16 mouse cellular contexts compared by ENCODE assay signal in genomic region chr1:191894857-191895256, GRCm38 (mm10). TPM values are rescaled to one million over a fixed set of nuclear protein-coding genes. Genes with fewer than 3 reads are reported as not detected.
A peak's percentile ranks its signal among the peaks of the same experiment; 100 is the strongest.
DNase-seq lines count a peak whose midpoint lies in the region; ATAC-seq and TF ChIP-seq lines count a peak whose summit lies in the region.
"Had no signal": no experiment of that assay in that cellular context is flagged by ENCODE, and none has a peak within 500 bp of the region (broad histone marks: within the 10 kb centered on the region; RNA-seq: fewer than 3 reads in every experiment).

No protein-coding gene starts in this region.

- H3K79me2 ChIP-seq in MEL (ENCODE audit: control insufficient read depth, insufficient read depth, low read length, poor library complexity) (no peaks in the 10 kb centered on the region), macrophage (ENCODE audit: inconsistent target) (no peaks in the 10 kb centered on the region)

- 0 out of 4 replicates have a peak, but pooled peaks of 1 of the 2 experiments have one; percentile 3 for TF ChIP-seq EP300 in MEL (IDR thresholded peaks at IDR 0.05; ENCODE audit: low read depth in 1 of 2, low read length in 2 of 2)
- no peak for TF ChIP-seq EP300 in lung, postnatal 0 days (IDR thresholded peaks at IDR 0.05)

- H3K9me3 ChIP-seq in MEL (replicated peaks; ENCODE audit: insufficient read depth, low read length): no peaks in the 10 kb centered on the region
- H3K9me3 ChIP-seq in forebrain, embryonic 10.5 days: no peaks in the 10 kb centered on the region
- no peaks in the 10 kb centered on the region for H3K9me3 ChIP-seq in lung, postnatal 0 days (ENCODE audit: low read length)
- H3K9me3 ChIP-seq: heart, embryonic 10.5 days; neural tube, embryonic 12.5 days had no signal

- DNase-seq in frontal cortex, postnatal 36 days (ENCODE audit: low spot score in 2 of 2): no peak
- DNase-seq in layer of hippocampus, adult 2 months (ENCODE audit: low spot score in 2 of 2): no peak
- DNase-seq in layer of hippocampus, postnatal 36 days: no peak
- no peak for DNase-seq in MEL (ENCODE audit: low read depth, low spot score)
- DNase-seq in forebrain, embryonic 10.5 days (ENCODE audit: extremely low spot score, low spot score): no peak
- no peak for DNase-seq in lung, postnatal 0 days (ENCODE audit: low spot score)
- DNase-seq: cerebellum, adult 18-20 months; cerebellum, postnatal 36 days; kidney, adult 18-20 months; kidney, postnatal 14 days; thymus, postnatal 14 days had no signal

- 46% methylated on average over 9 of the region's 9 CpGs for WGBS in macrophage (ENCODE audit: missing documents)
- 93% methylated on average over 9 of the region's 9 CpGs for WGBS in forebrain, embryonic 10.5 days
- 80% methylated on average over 9 of the region's 9 CpGs for WGBS in lung, postnatal 0 days

- TF ChIP-seq RAD21 in MEL (IDR thresholded peaks at IDR 0.05; ENCODE audit: low read depth, low read length): no peak

- ATAC-seq in frontal cortex, adult (ENCODE audit: low TSS enrichment): 0 out of 2 replicates have a peak, but pooled peaks have one; percentile 14
- ATAC-seq in lung, postnatal 0 days: no peak
- ATAC-seq: hindbrain, embryonic 16.5 days had no signal

- H3K4me3 ChIP-seq in layer of hippocampus, adult 2 months: peak overlapping the region; percentile 27; the same call in 1 of the 2 replicates
- peak overlapping the region; percentile 31 to 51; a peak in 3 of 4 replicates for H3K4me3 ChIP-seq in MEL (ENCODE audit: control insufficient read depth in 1 of 2, insufficient read depth in 1 of 2, low read depth in 2 of 2, low read length in 2 of 2)
- H3K4me3 ChIP-seq in macrophage (ENCODE audit: inconsistent target): no peak overlapping the region
- H3K4me3 ChIP-seq in forebrain, embryonic 10.5 days: no peak overlapping the region
- H3K4me3 ChIP-seq in lung, postnatal 0 days (ENCODE audit: low read depth, low read length): no peak overlapping the region
- H3K4me3 ChIP-seq: heart, embryonic 10.5 days; neural tube, embryonic 12.5 days had no signal

- H3K27ac ChIP-seq in layer of hippocampus, adult 2 months: peak overlapping the region; percentile 75
- no peak overlapping the region for H3K27ac ChIP-seq in MEL (ENCODE audit: control insufficient read depth, low read depth, low read length)
- peak overlapping the region; percentile 42 for H3K27ac ChIP-seq in macrophage
- H3K27ac ChIP-seq in forebrain, embryonic 10.5 days: no peak overlapping the region
- H3K27ac ChIP-seq in lung, postnatal 0 days (ENCODE audit: low read length): no peak overlapping the region
- H3K27ac ChIP-seq: heart, embryonic 10.5 days; neural tube, embryonic 12.5 days had no signal

- TF ChIP-seq CTCF in layer of hippocampus, adult 2 months (conservative IDR thresholded peaks at IDR 0.05): no peak
- no peak for TF ChIP-seq CTCF in MEL (IDR thresholded peaks at IDR 0.05 in 2 of 3, conservative IDR thresholded peaks at IDR 0.05 in 1 of 3; ENCODE audit: control insufficient read depth in 1 of 3, insufficient read depth in 1 of 3, low read depth in 2 of 3, low read length in 3 of 3, poor library complexity in 1 of 3, severe bottlenecking in 1 of 3)
- no peak for TF ChIP-seq CTCF in lung, postnatal 0 days (IDR thresholded peaks at IDR 0.05)

- H3K4me1 ChIP-seq in MEL (ENCODE audit: control insufficient read depth in 1 of 2, insufficient read depth in 2 of 2, low read length in 2 of 2): peaks cover 0 to 7% of the 10 kb centered on the region in 2 experiments; a peak in 1 of 4 replicates
- H3K4me1 ChIP-seq in forebrain, embryonic 10.5 days: peaks cover 10% of the 10 kb centered on the region
- no peaks in the 10 kb centered on the region for H3K4me1 ChIP-seq in lung, postnatal 0 days (ENCODE audit: insufficient read depth, low read depth, low read length)
- H3K4me1 ChIP-seq: neural tube, embryonic 12.5 days had no signal

- no peak overlapping the region for H3K4me2 ChIP-seq in lung, postnatal 0 days (replicated peaks; ENCODE audit: low read depth, low read length)
- H3K4me2 ChIP-seq: neural tube, embryonic 12.5 days had no signal

- H3K9ac ChIP-seq in MEL (ENCODE audit: control insufficient read depth, low read depth, low read length, poor library complexity, severe bottlenecking): peak overlapping the region; percentile 33; the same call in 1 of the 2 replicates
- H3K9ac ChIP-seq in lung, postnatal 0 days (replicated peaks; ENCODE audit: low read depth): no peak overlapping the region
- H3K9ac ChIP-seq: neural tube, embryonic 12.5 days had no signal

- TF ChIP-seq POLR2A in MEL (IDR thresholded peaks at IDR 0.05; ENCODE audit: control insufficient read depth in 1 of 2, insufficient read depth in 1 of 2, low read depth in 1 of 2, low read length in 2 of 2, poor library complexity in 1 of 2): no peak

- H3K36me3 ChIP-seq in MEL (ENCODE audit: control insufficient read depth in 1 of 2, insufficient read depth in 2 of 2, low read length in 2 of 2) (no peaks in the 10 kb centered on the region), macrophage (ENCODE audit: inconsistent target) (no peaks in the 10 kb centered on the region)
- H3K36me3 ChIP-seq in forebrain, embryonic 10.5 days (replicated peaks): no peaks in the 10 kb centered on the region
- no peaks in the 10 kb centered on the region for H3K36me3 ChIP-seq in lung, postnatal 0 days (ENCODE audit: insufficient read depth, low read length)
- H3K36me3 ChIP-seq: heart, embryonic 10.5 days; neural tube, embryonic 12.5 days had no signal

- H3K27me3 ChIP-seq in MEL (ENCODE audit: control insufficient read depth in 1 of 2, insufficient read depth in 2 of 2, low read length in 2 of 2): no peaks in the 10 kb centered on the region
- H3K27me3 ChIP-seq in forebrain, embryonic 10.5 days (ENCODE audit: poor library complexity, severe bottlenecking): no peaks in the 10 kb centered on the region
- no peaks in the 10 kb centered on the region for H3K27me3 ChIP-seq in lung, postnatal 0 days (replicated peaks; ENCODE audit: insufficient read depth, low read length)
- H3K27me3 ChIP-seq: neural tube, embryonic 12.5 days had no signal

TF ChIP-seq in MEL, 35 proteins besides CTCF, POLR2A, EP300 and RAD21:
- no peak for TF ChIP-seq POLR2AphosphoS2 (IDR thresholded peaks at IDR 0.05; ENCODE audit: low read length)
- TF ChIP-seq BHLHE40 (IDR thresholded peaks at IDR 0.05; ENCODE audit: borderline replicate concordance, low read depth, low read length): no peak
- TF ChIP-seq NRF1 (IDR thresholded peaks at IDR 0.05; ENCODE audit: insufficient read depth, low read depth, low read length, poor library complexity, severe bottlenecking): no peak
- TF ChIP-seq TCF12 (IDR thresholded peaks at IDR 0.05; ENCODE audit: low read depth, low read length): no peak
- no peak for TF ChIP-seq E2F4 (IDR thresholded peaks at IDR 0.05; ENCODE audit: borderline replicate concordance, low read depth, low read length)
- TF ChIP-seq MEF2A (IDR thresholded peaks at IDR 0.05; ENCODE audit: extremely low read depth, insufficient replicate concordance, low read depth, low read length, poor library complexity, severe bottlenecking): no peak
- TF ChIP-seq ZKSCAN1 (IDR thresholded peaks at IDR 0.05; ENCODE audit: low read depth, low read length): no peak
- no peak for TF ChIP-seq ETS1 (IDR thresholded peaks at IDR 0.05; ENCODE audit: low read depth, low read length)
- TF ChIP-seq GATA1 (IDR thresholded peaks at IDR 0.05; ENCODE audit: low read depth, low read length): no peak
- TF ChIP-seq CHD2 (IDR thresholded peaks at IDR 0.05; ENCODE audit: low read length): no peak
- TF ChIP-seq TBP (IDR thresholded peaks at IDR 0.05; ENCODE audit: low read depth, low read length): no peak
- TF ChIP-seq ELF1 (IDR thresholded peaks at IDR 0.05; ENCODE audit: low read depth, low read length): no peak
- TF ChIP-seq TAL1 (IDR thresholded peaks at IDR 0.05; ENCODE audit: low read length): no peak
- no peak for TF ChIP-seq NELFE (IDR thresholded peaks at IDR 0.05; ENCODE audit: low read depth, low read length)
- TF ChIP-seq MAX (IDR thresholded peaks at IDR 0.05; ENCODE audit: low read length): no peak
- no peak for TF ChIP-seq HCFC1 (IDR thresholded peaks at IDR 0.05; ENCODE audit: low read depth, low read length)
- TF ChIP-seq UBTF (IDR thresholded peaks at IDR 0.05; ENCODE audit: borderline replicate concordance, insufficient read depth, low read depth, low read length): no peak
- no peak for TF ChIP-seq MYC (IDR thresholded peaks at IDR 0.05; ENCODE audit: low read depth, low read length)
- TF ChIP-seq MAZ (IDR thresholded peaks at IDR 0.05; ENCODE audit: low read depth, low read length): no peak
- no peak for TF ChIP-seq MAFK (IDR thresholded peaks at IDR 0.05; ENCODE audit: borderline replicate concordance, low read depth, low read length)

RNA-seq across cellular contexts. Expression of gene Slc30a1, which starts 11.7 kb away (rescaled TPM):
- total RNA-seq in layer of hippocampus, adult 2 months (2021): 10 to 100 TPM; 35.5 to 37.1 TPM
- 10 to 100 TPM; 32.2 to 33.7 TPM for total RNA-seq in layer of hippocampus, postnatal 36 days (2021)
- total RNA-seq in MEL (2012; rRNA removed): 10.2 and 10.7 TPM in 2 replicates
- 10 to 100 TPM in 1 of 2 experiments, not detected in 1; 10.4 TPM for polyA plus RNA-seq in MEL (2012; ENCODE audit: insufficient read depth in 1 of 2, insufficient read length in 2 of 2, low read depth in 1 of 2, low replicate concordance in 2 of 2, missing spikeins in 1 of 2)
- 10 to 100 TPM in 12 of 26 experiments, 1 to 10 TPM in 14; 3.9 to 31.3 (median 9.4) TPM for total RNA-seq in macrophage (2018; cell fraction: chromatin; rRNA removed)
- total RNA-seq in macrophage (2018; cell fraction: cytosol; rRNA removed): 10 to 100 TPM; 18.0 to 86.1 (median 49.5) TPM
- 10 to 100 TPM; 21.9 to 89.8 (median 47.1) TPM for total RNA-seq in macrophage (2018; cell fraction: nucleus; rRNA removed)
- polyA plus RNA-seq in macrophage (2018): 29.5 to 46.7 TPM (median 43.8 TPM) in 3 replicates
- 1.2 and 1.5 TPM in 2 replicates for polyA plus RNA-seq in forebrain, embryonic 10.5 days (2016; fragmentation: Nextera tagmentation; extraction: Ambion mirVana)
- 5.2 and 5.6 TPM in 2 replicates for polyA plus RNA-seq in lung, postnatal 0 days (2015; fragmentation: Nextera tagmentation; extraction: Ambion mirVana)

Comparison
In these comparisons a context has a peak if more than half of its experiments do, and no peak if none do; other contexts are left out.
1. H3K27ac ChIP-seq: peak in layer of hippocampus, adult 2 months (single experiment) and macrophage (single experiment); none in MEL (single experiment), forebrain, embryonic 10.5 days (single experiment) and lung, postnatal 0 days (single experiment).
2. H3K4me3 ChIP-seq: peak in layer of hippocampus, adult 2 months (single experiment) and MEL (2 of 2); none in macrophage (single experiment), forebrain, embryonic 10.5 days (single experiment) and lung, postnatal 0 days (single experiment).